Mouse (Mus musculus) forebrain, postnatal 0 days (tissue): ENCODE results near the gene Kat7. TPM values are rescaled to one million over a fixed set of nuclear protein-coding genes. Genes with fewer than 3 reads are reported as not detected.

Source experiments
- ATAC-seq: fragments of 200-750 bp; cut with Nextera tagmentation; 2 replicates; pipeline ENCODE4 v1.8.0; 2017; ENCODE audit warnings: mild to moderate bottlenecking, moderate library complexity
- DNase-seq: peaks from one replicate; pipeline ENCODE4 v3.0.0-alpha.2; 2015
- H3K27ac ChIP-seq: fragments of 300-500 bp; sonication (generic); 2 replicates; pipeline ENCODE4 v1.5.1; 2014; ENCODE audit warnings: low read depth, mild to moderate bottlenecking, antibody characterized with exemption, low read length, moderate library complexity, mixed read lengths
- H3K27me3 ChIP-seq: fragments of 300-500 bp; sonication (generic); 2 replicates; pipeline ENCODE4 v1.6.1; 2014; ENCODE audit warnings: mild to moderate bottlenecking, low read length, mixed read lengths; ENCODE audit not compliant: insufficient read depth
- H3K36me3 ChIP-seq: fragments of 300-500 bp; sonication (generic); 2 replicates; pipeline ENCODE4 v1.6.1; 2014; ENCODE audit warnings: mild to moderate bottlenecking, moderate library complexity; ENCODE audit not compliant: insufficient read depth
- H3K4me1 ChIP-seq: fragments of 300-500 bp; sonication (generic); 2 replicates; pipeline ENCODE4 v1.6.1; 2014; ENCODE audit warnings: antibody characterized with exemption; ENCODE audit not compliant: insufficient read depth
- H3K4me2 ChIP-seq: fragments of 300-500 bp; sonication (generic); 2 replicates; pipeline ENCODE4 v1.6.1; 2014; ENCODE audit warnings: low read depth, mild to moderate bottlenecking, moderate library complexity
- H3K4me3 ChIP-seq: fragments of 300-500 bp; sonication (generic); 2 replicates; pipeline ENCODE4 v1.5.1; 2014; ENCODE audit warnings: low read depth, low read length, mixed read lengths
- H3K9ac ChIP-seq: fragments of 300-500 bp; sonication (generic); 2 replicates; pipeline ENCODE4 v1.6.1; 2014; ENCODE audit warnings: mild to moderate bottlenecking
- H3K9me3 ChIP-seq: fragments of 300-500 bp; sonication (generic); 2 replicates; pipeline ENCODE4 v1.6.1; 2016; ENCODE audit warnings: low read length
- CTCF ChIP-seq: sonication (generic); IDR thresholded peaks from 2 replicates; pipeline ENCODE4 v1.5.1; 2016; ENCODE audit warnings: antibody characterized with exemption, control low read depth, low read depth
- WGBS: fragments of 180-500 bp; shearing (Covaris S2); extraction: QIAGEN DNeasy Blood & Tissue Kit; methylation state at CpG from one replicate; pipeline ENCODE4 v1.1.7; 2014; 5-methylcytosine and 5-hydroxymethylcytosine counted together
- polyA plus RNA-seq: library from polyadenylated mRNA; unstranded; fragments of >200 nt; fragmentation: Nextera tagmentation; extraction: Ambion mirVana; gene quantifications from 2 replicates; pipeline ENCODE4 v1.2.1, GENCODE M21; 2015
- total RNA-seq: library from RNA; depleted of rRNA; stranded (reverse); fragments of >200 nt; gene quantifications from 2 replicates; pipeline ENCODE4 v1.2.3, GENCODE M21; 2014

The Kat7 gene
- total and polyA plus RNA-seq, 2 experiments from 2014 or later = 72.8 to 78.2 TPM

DNA sequence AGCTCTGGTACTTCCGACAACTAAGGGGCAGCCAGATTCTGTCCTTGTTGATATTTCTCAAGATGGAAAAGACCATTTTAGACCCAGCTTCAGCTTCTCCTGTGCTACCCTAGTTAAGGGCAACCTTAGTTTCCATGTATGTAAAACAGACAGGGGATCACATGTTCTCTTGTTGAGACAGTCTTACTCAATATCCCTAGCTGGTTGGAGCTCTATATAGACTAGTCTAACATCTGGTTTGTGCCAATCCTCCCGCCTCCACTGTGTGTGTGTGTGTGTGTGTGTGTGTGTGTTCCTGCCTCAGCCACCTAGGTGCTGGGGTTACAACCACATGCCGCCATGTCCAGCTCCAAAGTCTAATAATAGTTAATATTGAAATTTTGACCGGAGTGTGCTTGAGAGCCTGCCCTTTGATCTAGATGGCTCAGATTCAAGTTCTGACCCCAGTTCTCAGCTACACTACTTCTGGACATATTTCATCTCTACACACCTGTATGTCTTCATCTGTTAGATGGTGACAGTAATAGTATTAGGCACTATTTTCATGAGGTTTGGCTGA is 45.5 kb downstream of the Kat7 start:
- WGBS = 58% methylated on average over 4 of the region's 4 CpGs
- no peak for ATAC-seq
- H3K27ac ChIP-seq = no peak overlapping the region
- H3K4me2 ChIP-seq = no peak overlapping the region
- peaks cover 3% of the 10 kb centered on the region; the same call in 1 of the 2 replicates for H3K36me3 ChIP-seq
- H3K9me3 ChIP-seq = no peaks in the 10 kb centered on the region
- no peak for DNase-seq
- H3K27me3 ChIP-seq = no peaks in the 10 kb centered on the region
- H3K9ac ChIP-seq = no peak overlapping the region
- TF ChIP-seq CTCF = no peak
- H3K4me1 ChIP-seq = no peaks in the 10 kb centered on the region
- no peak overlapping the region for H3K4me3 ChIP-seq

- no peak overlapping the region for H3K9ac ChIP-seq
- no peak for TF ChIP-seq CTCF
Measured at GRCm38 (mm10) chr11:95263816-95264454, 46.1 kb downstream of the Kat7 start.

DNA sequence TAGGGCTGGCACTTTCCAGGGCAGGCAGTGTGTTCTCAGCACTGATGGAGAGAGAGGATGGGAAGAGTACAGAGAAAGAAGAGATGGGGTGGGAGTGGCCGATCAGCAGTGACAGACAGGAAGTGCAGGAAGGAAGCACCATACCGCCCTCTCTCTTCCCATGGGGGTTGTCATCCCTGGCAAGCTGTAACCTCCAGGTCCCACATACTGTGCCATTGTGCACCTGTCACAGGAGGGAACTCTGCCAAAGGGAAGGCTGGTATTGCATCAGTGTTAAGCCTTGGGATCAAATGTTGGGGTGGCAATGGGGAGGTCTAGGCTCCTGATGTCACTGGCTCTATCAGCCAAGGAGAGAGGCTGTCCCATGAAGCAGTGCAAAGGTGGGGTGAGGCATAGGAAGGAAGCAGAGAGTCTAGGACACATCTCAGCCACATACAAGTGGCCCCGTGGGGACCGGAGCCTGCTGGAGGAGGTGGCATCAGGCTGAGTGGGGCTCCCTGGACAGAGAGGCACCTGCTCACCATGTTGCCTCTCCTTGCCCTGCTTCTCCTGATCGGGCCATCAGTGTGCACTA is 48.8 kb downstream of the Kat7 start, which contains the start of gene Tac4:
TSS of gene Tac4 (plus strand) at position 352 of the 574 bp plus-strand sequence.
- no peak for DNase-seq
- 71% methylated on average over 5 of the region's 5 CpGs for WGBS
- 0 out of 2 replicates have a peak, but pooled peaks cover 3% of the 10 kb centered on the region for H3K4me1 ChIP-seq
- no peaks in the 10 kb centered on the region for H3K9me3 ChIP-seq
- H3K4me2 ChIP-seq = no peak within 1 kb of the TSS
- peaks cover 3% of the 10 kb centered on the region; the same call in 1 of the 2 replicates for H3K36me3 ChIP-seq
- H3K27me3 ChIP-seq = peaks cover 3% of the 10 kb centered on the region; the same call in 1 of the 2 replicates
- H3K4me3 ChIP-seq = no peak within 1 kb of the TSS
- H3K9ac ChIP-seq = no peak within 1 kb of the TSS
- no peak within 1 kb of the TSS for H3K27ac ChIP-seq
- ATAC-seq = peak; percentile 23; the same call in 1 of the 2 replicates
- 0 out of 2 replicates have a peak, but pooled peaks have one; percentile 2 for TF ChIP-seq CTCF

More at GRCm38 (mm10) chr11:95263816-95264454, 46.1 kb downstream of the Kat7 start:
- no peak for DNase-seq
- Histone ChIP-seq H3K4me3 (no peak overlapping the region), H3K36me3 (peaks cover 3% of the 10 kb centered on the region; the same call in 1 of the 2 replicates), H3K27ac (no peak overlapping the region), H3K9me3 (no peaks in the 10 kb centered on the region), H3K27me3 (no peaks in the 10 kb centered on the region), H3K4me1 (0 out of 2 replicates have a peak, but pooled peaks cover 1% of the 10 kb centered on the region), H3K4me2 (no peak overlapping the region)
- ATAC-seq = no peak
- WGBS = 18% methylated on average over 11 of the region's 11 CpGs

- peak overlapping the region; percentile 54 for H3K4me3 ChIP-seq
- no peaks in the 10 kb centered on the region for H3K36me3 ChIP-seq
- no peaks in the 10 kb centered on the region for H3K9me3 ChIP-seq
- peak; percentile 99 for TF ChIP-seq CTCF
- 0 out of 2 replicates have a peak, but pooled peaks cover 3% of the 10 kb centered on the region for H3K4me1 ChIP-seq
- peak overlapping the region; percentile 70 for H3K9ac ChIP-seq
- H3K27ac ChIP-seq = 0 out of 2 replicates have a peak overlapping the region, but pooled peaks have one; percentile 35
- WGBS = 1% methylated on average over 71 of the region's 73 CpGs
- DNase-seq (peak; percentile 89), ATAC-seq (peak; percentile 78)
- H3K27me3 ChIP-seq = peaks cover 3% of the 10 kb centered on the region; the same call in 1 of the 2 replicates
- peak overlapping the region; percentile 91 for H3K4me2 ChIP-seq
Measured at GRCm38 (mm10) chr11:95259088-95259849, 50.8 kb downstream of the Kat7 start.

DNA sequence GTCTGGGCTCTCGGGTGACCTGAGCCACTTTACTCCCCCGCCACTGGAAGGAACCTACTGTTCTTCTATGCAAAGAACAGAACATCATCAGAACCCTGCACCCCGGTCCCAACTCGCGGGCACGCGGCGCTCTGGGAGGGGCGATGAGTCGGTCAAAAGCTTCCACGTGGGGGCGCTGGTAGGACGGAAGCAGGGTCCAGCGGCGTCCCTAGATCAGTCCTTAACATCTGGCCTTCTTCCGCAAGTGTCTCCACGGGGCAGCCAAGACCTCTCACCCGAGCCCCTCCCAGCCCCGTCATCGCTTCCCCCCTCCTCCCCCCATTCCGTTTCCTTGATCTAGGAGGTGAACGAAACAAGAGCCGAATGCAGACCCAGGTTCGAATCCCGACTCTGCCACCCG is 51.6 kb downstream of the Kat7 start:
- peak; percentile 59 for ATAC-seq
- TF ChIP-seq CTCF = peak; percentile 57

DNA sequence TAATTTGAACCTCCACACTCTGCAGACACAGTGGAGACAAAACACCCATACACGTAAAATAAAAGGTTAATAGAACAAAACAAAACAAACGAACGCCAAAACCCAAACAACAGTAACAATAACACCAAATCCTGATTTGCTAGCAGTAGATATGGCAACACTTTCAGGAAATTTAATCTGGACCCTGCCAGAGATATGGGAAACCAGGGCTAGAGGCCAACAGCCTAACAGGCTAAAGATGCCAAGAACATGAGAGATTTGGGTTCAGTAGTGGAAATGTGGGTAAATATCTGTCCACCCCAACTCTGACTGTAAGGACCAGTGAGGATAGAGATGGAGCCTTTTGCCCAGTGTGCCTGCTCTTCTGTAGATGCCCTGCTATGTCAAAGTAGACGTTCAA is 52.1 kb downstream of the Kat7 start:
- DNase-seq = no peak
- WGBS = 57% methylated on average over 4 of the region's 4 CpGs
- Histone ChIP-seq H3K9ac (no peak overlapping the region), H3K4me1 (0 out of 2 replicates have a peak, but pooled peaks cover 3% of the 10 kb centered on the region), H3K4me2 (peak overlapping the region; percentile 91), H3K27me3 (peaks cover 3% of the 10 kb centered on the region; the same call in 1 of the 2 replicates), H3K9me3 (no peaks in the 10 kb centered on the region), H3K36me3 (no peaks in the 10 kb centered on the region), H3K27ac (no peak overlapping the region), H3K4me3 (peak overlapping the region; percentile 54; the same call in 1 of the 2 replicates)
- ATAC-seq = no peak
- no peak for TF ChIP-seq CTCF

More for the DNA sequence above, 51.6 kb downstream of the Kat7 start:
- H3K9me3 ChIP-seq = no peaks in the 10 kb centered on the region
- H3K4me3 ChIP-seq = peak overlapping the region; percentile 54
- H3K4me2 ChIP-seq = peak overlapping the region; percentile 91
- 0 out of 2 replicates have a peak, but pooled peaks cover 3% of the 10 kb centered on the region for H3K4me1 ChIP-seq
- H3K27me3 ChIP-seq = peaks cover 3% of the 10 kb centered on the region; the same call in 1 of the 2 replicates
- H3K36me3 ChIP-seq = no peaks in the 10 kb centered on the region
- peak overlapping the region; percentile 70 for H3K9ac ChIP-seq
- no peak overlapping the region for H3K27ac ChIP-seq
- peak; percentile 58 for DNase-seq
- 3% methylated on average over 26 of the region's 26 CpGs for WGBS
